Mouse (Mus musculus) induced T-regulatory cell, adult 2 months (primary cell): Measurements from ENCODE around the gene Tbkbp1.
A peak's percentile ranks its signal among the peaks of the same experiment; 100 is the strongest.
"Not testable (repeated sequence)": the region's sequence is repeated elsewhere in the genome, so short reads cannot be mapped to it uniquely, and the experiment has no call there.

Experiments used
- DNase-seq: peaks from one replicate; pipeline ENCODE4 v3.0.0-alpha.2; 2012; ENCODE audit warnings: low read depth

Tbkbp1 gene

GRCm38 (mm10) chr11:97151343-97151801 lies at the start of gene Tbkbp1:
TSS of gene Tbkbp1 (minus strand) at chr11:97151495.
- peak; percentile 41 for DNase-seq

- no peak for DNase-seq
Observed at GRCm38 (mm10) chr11:97199519-97199918, 48.2 kb upstream of the Tbkbp1 start.

GRCm38 (mm10) chr11:97198601-97199000 lies 47.3 kb upstream of the Tbkbp1 start:
- DNase-seq: peak; percentile 82

- DNase-seq: no peak
Observed at GRCm38 (mm10) chr11:97197021-97197420, 45.7 kb upstream of the Tbkbp1 start.

- DNase-seq: no peak
Observed at GRCm38 (mm10) chr11:97196541-97196940, 45.2 kb upstream of the Tbkbp1 start.

- DNase-seq: peak; percentile 28
Observed at GRCm38 (mm10) chr11:97192621-97192951, 41.3 kb upstream of the Tbkbp1 start.

- DNase-seq: no peak
Observed at GRCm38 (mm10) chr11:97191915-97192620, 40.8 kb upstream of the Tbkbp1 start.

GRCm38 (mm10) chr11:97190992-97191391 lies 39.7 kb upstream of the Tbkbp1 start:
- DNase-seq: no peak

- not testable (repeated sequence) for DNase-seq
Observed at GRCm38 (mm10) chr11:97189645-97190044, 38.4 kb upstream of the Tbkbp1 start.

- DNase-seq: peak; percentile 43
Observed at GRCm38 (mm10) chr11:97189231-97189630, 37.9 kb upstream of the Tbkbp1 start.

GRCm38 (mm10) chr11:97188643-97188955 lies 37.3 kb upstream of the Tbkbp1 start:
- no peak for DNase-seq

- peak; percentile 98 for DNase-seq
Observed at GRCm38 (mm10) chr11:97187764-97188642, 36.7 kb upstream of the Tbkbp1 start, which contains the start of gene Kpnb1. TSS of gene Kpnb1 (minus strand) at chr11:97187881.

GRCm38 (mm10) chr11:97186947-97187763 lies 35.9 kb upstream of the Tbkbp1 start:
- DNase-seq: peak; percentile 95

GRCm38 (mm10) chr11:97185704-97186614 lies 34.7 kb upstream of the Tbkbp1 start:
- DNase-seq: peak; percentile 26

- no peak for DNase-seq
Observed at GRCm38 (mm10) chr11:97184875-97185274, 33.6 kb upstream of the Tbkbp1 start.

GRCm38 (mm10) chr11:97182446-97182845 lies 31.2 kb upstream of the Tbkbp1 start:
- DNase-seq: no peak

- no peak for DNase-seq
Observed at GRCm38 (mm10) chr11:97181061-97181460, 29.8 kb upstream of the Tbkbp1 start.

GRCm38 (mm10) chr11:97178198-97178597 lies 26.9 kb upstream of the Tbkbp1 start:
- DNase-seq: no peak

GRCm38 (mm10) chr11:97176851-97177250 lies 25.6 kb upstream of the Tbkbp1 start:
- peak; percentile 74 for DNase-seq

- no peak for DNase-seq
Observed at GRCm38 (mm10) chr11:97175499-97175898, 24.2 kb upstream of the Tbkbp1 start.

GRCm38 (mm10) chr11:97160341-97160740 lies 9.0 kb upstream of the Tbkbp1 start:
- DNase-seq: no peak
